Mouse (Mus musculus) cerebellum, postnatal 36 days (tissue): ENCODE measurements around the gene Ppfia2.

Experiments
- DNase-seq, 2 experiments: peaks; one replicate each; pipeline ENCODE4 v3.0.0; 2021 to 2022; ENCODE audit warnings: mixed read lengths in 2 of 2

Ppfia2 gene

DNA sequence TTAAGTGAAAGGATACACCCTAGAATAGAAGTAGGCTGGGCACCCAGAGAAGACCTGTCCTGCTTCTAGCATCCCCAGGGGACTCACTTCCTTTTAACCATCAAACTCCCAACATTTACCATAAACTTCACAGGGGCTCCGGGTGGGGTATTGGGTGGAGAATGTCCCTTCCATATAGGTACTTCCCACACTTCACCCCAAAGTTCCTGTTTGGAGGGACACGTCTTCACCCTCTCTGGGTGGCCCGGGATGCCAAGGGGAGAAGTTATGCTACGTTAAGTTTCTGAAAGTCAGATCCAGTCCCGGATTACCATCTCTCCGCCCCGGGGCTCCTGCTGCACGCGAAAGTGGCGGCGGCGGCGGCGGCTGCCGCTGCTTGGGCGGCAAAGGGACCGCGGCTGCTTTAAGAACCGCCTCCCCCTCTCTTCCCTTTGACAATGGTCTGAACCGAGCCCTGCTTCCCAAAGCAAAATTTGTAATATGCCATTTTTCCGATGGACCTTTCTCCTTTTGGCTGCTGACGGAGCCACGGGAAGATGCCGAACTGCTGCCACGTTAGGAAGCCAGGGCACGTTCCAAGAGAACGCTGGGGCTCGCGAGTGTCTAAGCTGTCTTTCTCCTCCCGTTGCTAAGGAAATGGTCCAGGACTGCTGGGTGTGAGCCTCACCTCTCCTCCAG, at the start of gene Ppfia2:
Gene Ppfia2 (plus strand): TSS at position 485 of the 678 bp plus-strand sequence.
- DNase-seq, result peak; percentile 77 to 81

DNA sequence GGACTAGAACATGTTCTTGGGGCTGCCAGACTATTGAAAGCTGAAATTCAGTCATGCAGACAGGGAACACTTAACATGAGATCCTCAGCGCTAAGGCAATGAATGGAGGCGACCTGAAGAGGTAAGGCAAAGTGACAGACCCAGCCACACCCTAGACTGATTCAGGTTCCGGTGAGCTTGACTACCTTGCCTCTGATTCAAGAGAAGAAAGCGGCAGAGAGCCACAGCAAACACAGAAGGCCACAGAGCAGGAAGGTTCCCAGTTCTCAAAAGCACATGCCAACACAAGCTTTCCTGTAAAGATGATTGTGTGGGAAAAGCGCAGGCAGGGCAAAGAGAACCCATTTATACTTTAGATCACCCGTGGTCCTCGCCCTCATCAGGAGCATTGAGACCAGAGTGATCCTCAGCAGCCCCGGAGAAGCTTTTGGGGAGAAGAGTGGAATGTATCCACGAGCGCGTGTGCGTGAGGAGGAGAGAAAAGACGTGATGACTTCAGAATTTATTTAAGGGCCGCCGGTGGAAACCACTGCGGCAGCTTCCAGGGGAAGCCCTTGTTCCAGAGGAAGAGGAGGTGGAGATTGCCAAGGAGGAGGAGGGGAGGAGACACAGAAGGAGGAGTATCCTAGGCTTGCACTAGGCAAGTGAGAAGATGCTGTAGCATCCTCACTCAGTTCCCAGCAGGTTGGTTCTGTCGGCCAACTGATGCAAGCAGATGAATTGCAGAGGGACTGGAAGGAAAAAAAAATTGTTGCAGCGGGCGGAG, 1.0 kb upstream of the Ppfia2 start:
- DNase-seq, result peak; percentile 81 to 83

DNA sequence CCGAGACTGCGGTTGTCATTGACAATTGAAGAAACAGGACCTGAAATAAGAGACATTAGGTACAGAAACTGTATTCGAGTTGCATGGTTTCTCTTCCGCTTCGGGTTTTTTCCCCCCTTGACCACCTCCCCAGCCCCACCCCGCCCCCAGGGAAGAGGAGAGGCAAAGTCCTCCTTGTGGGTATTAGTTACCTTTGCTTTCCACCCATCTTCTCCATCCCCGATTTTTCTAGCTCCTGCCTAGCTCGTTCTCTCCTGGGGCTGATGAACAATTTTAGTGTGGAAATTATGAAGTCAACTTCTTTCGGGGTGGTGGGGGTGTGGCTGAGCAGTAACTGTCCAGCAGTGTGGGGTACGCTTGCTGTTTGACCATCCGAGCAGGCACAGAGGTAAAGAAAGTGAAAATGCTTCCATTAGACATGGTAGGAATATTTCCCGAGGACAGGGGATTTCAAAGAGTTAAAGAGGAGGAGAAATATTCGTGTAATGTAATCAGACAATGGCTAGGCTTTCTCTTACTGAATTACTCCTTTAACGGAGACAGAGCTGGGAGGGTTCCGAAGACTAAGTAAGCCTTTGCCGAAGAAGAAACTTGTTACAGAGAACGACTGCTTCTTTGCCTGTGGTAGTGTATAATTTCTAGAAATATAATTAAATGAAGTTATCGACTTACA, 530 bp downstream of the Ppfia2 start:
- DNase-seq, result peak; percentile 13 to 28

DNA sequence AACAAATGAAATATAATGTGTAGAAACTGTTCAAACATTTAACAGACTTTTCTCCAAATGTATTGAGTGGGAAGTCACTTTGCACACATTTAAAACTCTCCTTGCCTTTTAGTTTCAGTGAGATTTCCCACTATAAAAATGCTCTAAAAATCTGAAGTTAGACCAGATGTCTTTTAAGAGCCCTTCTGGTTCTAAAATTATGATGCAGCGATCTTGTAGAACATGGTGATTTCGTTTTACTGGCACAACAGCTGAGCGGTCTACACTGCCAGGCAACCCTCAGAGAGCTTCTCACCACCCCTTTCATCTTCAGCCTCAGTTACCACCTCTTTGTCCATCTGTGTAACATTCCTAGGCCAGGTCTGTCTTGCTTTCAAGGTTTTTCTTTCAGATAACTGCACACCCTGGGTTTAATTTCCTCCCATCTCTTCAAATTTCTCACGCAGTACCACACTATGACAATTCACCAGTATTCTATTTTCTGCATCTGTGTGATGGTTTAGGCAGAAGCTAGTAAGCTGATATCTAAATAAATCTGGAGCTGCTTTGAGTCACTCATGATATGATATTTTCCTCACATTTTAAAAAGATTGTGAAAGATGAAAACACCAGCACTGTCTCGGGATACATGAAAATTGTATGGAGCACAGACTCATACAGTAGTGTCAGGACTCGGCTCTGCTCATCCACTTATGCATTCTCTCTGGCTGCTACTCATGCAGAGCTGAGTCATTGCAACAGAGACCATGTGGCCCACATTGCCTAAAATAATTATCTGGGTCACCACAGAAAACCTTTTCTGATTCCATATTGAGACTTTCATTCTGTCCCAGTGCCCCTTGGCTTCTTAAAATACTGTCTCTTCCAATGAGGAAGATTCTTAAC, 39.4 kb downstream of the Ppfia2 start:
- peak; percentile 24 to 59 for DNase-seq

DNA sequence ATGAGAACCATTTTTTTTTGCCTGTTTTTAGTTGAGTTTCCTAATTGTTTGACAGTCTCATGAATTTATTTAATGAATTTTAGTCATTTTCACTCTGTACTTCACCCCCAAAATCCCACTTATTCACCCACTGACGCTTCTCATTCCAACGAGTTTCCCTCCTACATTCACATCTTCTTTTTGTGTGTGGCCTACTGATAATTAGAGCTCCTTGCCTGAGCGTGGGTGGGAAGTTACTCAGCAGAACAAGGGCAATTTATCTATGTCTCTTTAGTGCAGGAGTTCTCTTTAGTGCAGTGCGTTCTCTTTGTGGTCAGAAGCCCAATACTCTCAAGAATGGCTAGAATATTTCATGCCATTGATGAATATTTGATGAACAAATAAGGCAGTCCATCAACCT, 95.9 kb downstream of the Ppfia2 start:
- DNase-seq, result no peak

DNA sequence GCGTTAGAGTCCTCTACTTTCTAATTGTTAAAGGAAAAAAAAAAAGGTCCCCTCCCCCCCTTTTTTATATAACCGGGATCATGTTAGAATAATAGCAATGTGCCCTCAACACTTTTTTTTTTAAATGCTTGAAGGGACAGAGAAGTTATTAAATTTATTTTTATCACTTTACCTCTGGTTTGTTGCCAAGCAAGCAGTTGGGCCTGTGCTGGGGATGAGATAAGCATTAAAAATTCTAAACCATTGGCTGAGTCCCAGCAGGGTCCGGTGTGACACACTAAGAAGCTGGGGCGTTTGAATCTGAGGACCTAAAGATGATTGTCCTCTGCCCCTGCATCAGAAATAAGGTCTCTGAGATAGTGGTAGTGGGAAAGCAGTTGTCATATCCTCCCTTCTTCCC, 114.9 kb downstream of the Ppfia2 start:
- DNase-seq, result no peak

DNA sequence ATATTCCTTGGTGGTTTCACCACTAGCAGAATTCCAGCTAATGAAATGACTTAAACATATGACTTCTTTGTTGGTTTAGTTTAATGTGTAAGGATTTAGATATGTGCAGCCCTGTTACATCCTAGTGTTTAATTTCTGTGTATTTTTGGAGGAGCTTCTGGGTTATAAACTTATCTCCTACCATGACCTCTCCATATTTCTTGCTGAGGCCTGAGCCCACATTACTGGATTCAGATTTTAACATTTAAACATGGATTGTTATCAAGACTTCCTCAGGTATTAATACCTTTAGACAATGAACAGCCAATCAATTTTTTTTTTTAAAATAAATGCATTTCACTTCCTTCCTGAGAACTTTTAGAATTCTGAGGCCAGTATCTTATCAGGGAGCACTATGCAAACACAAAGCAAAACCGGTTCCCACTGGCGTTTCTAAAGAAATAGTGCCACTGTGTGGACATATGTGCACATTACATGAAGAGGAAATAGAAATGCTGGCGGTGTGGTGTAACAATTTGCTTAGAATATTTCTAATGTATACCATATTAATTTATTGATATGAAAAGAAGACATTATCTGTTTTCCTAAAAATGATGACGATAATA, 115.4 kb downstream of the Ppfia2 start:
- DNase-seq, result peak; percentile 22 to 65

DNA sequence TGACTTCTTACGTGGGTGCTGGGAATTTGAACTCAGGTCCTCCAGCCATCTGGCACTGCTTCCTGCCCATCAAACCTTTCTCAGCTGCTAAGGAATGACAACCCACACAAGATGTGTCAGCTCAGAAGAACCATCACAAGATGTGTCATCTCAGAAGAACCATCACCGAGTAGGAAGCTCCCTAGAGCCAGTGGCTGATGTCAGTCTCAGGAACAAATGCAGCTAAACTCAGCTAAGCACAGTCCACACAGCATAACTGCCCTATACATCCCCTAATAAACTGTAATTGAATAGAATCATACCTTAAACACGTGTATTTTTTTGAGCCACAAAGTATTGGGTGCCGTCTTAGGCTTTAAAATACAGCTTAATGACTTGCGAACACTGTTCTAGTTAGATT, 117.7 kb downstream of the Ppfia2 start:
- DNase-seq, result no peak

DNA sequence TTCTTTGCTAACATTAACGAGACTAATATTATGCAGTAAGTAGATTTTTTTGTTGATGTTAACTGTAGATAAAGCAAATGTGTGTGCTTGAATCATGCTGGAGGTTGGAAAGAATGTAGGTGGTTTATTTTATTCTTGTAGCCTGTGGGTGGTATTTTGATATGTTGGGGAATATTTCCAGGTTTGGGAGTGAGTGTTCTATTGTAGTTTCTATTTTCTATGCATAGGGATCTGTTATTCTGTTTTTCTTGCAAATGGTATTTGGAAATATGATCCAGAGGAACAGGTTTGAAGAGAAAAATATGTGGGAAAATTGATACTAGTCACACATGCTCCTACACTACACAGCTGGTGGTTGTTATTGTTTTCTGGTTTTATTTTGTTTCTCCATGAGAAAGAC, 120.8 kb downstream of the Ppfia2 start:
- DNase-seq, result no peak

DNA sequence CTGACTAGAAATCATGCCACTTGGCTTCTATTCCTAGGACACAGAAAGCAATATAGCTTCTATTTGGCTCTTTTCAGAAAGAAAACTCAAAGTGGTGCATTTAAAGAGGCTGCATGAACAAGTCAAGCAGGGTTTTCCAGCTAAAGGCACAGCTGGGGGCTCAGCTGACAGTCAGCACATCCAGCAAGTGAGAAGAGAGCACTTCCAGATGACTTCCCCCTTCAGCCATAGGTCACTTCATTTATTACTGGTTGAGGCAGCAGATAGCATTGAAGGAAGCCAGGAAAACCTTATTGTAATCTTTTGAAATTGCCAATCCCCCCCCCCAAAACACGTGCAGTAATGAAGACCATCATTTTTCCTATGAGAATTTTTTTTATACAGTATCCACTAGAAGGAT, 126.8 kb downstream of the Ppfia2 start:
- no peak for DNase-seq

DNA sequence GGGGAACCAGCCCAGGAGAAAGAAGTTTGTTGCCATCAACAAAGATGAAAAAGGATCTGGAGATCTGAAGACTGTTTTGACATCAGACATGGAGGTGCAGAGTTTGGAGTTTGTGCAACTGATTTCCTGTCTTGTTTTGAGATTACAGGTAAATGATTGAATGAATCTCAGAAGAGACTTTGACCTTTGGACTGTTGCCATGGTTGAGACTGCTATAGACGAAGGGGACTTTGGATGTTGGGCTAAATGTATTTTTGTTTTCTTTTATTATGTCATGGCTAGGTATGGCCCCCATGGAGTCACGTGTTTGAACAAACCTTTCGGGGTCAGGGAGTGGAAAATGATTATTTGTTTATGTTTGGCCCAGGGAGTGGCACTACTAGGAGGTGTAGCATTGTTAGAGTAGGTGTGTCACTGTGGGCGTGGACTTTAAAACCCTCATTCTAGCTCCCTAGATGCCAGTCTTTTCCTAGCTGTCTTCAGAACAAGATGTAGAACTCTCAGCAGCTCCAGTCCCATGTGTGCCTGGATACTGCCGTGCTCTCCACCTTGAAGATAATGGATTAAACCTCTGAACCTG, 133.3 kb downstream of the Ppfia2 start:
- no peak for DNase-seq

DNA sequence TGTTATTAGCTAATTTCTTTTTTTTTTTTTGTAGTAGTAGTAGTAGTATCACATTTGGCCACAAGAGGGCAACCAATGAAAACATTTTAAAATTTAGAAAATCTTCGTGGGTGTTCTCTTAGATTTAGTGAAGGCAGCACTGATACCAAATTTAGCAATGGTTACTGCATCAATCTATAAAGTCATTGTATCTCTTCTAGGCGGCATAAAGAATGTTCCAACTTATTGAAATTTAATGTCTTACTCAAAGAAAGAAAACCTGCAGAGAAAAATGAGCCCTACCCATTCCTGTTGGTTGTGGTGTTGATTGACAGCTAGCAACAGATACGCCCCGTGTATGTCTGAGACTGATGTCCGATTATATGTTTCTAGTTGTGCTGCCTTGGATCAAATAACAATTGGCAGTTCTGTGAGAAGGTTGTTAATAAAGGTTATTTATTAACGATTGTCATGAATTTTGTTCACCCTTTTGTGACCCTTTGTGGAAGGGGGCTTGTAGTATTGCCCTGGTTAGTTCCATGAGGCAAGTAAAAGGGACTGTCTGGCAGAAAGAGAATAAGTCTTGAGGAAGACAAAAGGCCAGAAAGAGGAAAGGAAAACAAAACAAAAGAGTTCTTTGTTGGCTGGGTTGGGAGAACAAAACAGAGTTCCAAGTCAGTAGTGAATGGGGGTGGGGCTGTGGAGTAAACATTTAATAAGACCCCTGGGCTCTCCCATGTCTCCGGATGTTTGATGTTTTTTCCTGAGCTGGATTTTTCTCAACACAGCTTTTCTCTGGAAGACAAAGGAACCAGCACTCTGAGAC, 139.2 kb downstream of the Ppfia2 start:
- DNase-seq, result no peak

DNA sequence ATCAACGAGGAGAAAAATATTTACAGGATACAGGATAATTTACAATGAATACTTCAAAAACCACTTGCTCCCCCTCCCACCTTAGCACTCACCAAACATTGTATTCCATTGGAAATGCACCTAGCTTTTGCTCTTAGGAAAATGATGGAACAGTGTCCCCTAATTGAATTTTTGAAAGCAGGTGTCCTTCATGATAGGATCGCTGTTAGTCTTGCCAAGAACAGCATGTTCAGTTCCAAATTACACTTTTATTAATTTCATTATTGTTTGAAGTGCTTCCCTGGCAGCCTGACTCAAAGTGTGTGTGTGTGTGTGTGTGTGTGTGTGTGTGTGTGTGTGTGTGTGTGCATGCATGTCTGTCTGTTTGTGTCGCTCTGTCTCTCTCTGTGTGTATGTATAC, 140.1 kb downstream of the Ppfia2 start:
- DNase-seq, result no peak

DNA sequence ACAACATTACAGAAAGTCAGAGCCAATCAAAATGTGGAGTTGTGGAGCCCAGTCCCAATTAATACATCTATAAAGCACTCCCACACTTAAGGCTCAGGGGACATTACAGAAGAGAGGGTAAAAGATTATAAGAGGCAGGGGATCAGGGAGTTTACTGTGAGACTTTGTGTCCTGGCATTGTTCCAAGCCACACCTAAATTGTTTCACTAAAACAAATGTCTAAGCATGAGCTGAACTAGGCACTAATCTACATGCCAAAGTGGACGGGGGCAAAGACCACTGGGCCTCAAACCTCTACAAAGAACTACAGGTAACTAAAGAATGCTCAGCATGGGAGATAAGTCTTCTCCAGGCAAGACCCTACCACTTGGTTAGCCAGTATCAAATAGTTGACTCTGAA, 148.1 kb downstream of the Ppfia2 start:
- DNase-seq, result no peak

DNA sequence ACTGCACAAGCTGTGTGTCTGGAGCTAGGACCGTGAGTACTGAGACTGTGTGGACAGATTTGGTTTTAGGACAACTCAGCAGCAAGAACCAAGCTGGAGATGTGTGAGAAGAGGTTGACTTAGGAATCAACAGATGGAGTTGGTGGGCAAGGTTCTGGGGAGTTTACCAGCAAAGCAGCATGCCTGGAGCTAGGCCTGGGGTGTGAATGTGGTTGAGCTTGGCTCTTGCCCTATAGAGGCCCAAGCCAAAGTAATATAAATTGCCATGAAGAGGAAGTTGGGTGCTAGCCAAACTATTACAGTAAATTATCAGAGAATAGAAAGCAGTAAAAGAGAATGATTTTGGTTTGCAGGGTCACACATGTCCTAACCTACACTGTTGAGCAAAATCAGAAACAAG, 150.8 kb downstream of the Ppfia2 start:
- DNase-seq, result no peak

DNA sequence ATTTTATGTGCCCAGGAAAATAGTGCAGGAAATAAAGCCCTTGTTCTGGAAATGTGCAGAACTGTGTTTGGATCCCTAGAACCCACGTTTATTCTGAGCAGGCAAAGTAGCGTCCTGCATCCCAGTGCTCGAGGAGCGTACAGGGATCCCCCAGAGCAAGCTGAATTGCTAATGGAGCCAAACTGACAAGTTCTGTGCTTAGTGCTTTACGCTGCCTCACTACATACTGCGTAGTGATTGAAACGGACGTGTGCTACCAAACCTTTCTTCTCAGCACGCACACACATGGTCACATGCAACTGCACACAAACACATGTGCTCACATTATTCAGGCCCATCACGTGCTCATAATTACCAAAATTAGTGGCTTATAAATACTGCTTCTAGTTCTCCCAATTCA, 153.2 kb downstream of the Ppfia2 start:
- DNase-seq, result no peak

DNA sequence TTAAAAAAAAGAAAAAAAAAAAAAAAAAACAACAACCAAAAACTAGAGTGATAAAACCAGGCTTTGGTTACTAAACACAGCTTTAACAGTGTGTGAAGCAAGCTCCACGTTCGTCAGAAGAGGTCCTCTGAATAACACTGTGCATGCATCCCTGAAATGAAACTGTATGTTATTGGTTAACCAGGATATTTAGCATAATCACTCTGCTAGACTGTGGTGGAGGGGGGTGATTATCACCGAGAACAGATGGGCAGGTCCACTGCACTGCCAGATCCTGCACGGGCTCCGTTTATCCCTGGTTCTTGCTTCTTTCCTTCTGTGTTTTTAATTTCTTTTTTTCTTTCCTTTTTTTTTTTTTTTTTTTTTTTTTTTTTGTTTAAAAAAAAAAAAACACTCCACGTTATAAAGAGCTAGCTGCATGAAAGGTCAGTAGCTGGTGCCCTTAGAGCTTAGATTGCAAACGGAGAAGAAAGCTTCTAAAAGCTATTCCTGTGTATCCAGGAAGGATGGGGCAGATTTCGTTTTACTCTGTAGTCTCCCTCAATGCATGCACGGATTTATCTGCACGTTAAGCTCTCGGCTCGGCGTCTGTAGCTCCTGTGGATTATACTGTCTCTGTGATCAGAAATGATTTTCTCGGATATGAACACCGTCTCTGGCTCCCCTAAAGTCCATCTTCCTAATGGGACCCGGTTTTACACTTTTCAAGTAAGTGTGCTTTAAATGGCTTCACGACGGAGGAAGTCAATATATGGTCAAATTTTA, 162.2 kb downstream of the Ppfia2 start:
- peak; percentile 69 to 70 for DNase-seq

DNA sequence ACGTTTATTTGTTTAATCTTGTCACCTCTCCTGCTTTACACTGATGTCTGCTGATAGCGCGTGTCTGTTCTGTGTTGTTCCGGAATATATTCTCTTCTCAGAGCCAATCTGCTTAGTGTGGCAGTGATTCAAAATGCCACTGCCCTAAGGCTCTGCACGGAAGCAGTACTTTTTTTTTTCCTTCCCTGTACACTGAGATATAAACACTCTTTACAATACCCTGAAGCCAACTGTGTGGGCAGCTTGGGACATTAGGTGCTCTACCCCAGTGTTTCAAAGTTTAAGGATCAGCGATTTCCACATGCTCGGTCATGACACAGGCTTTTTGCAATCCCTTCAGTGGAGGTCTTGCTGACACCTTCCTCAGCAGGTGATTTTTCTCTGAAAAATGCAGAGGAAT, 163.8 kb downstream of the Ppfia2 start:
- DNase-seq, result peak; percentile 30 to 62

DNA sequence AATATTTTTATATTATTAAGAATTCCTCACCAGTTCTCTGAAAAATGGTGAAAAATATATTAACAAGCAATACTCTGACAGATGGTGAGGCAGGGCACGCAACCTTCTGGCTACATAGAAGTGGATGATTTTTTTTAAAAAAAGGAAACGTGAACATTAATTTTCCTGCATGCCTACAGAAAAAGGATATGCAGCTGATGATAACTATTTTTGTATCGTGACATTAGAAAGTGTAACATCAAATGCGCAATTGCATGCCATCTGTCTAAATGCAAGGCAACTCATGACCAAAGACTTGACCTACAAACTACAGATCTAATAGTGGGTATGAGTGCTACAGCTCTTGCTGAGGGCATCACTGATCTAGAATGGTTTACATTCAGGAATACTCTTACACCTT, 182.1 kb downstream of the Ppfia2 start:
- DNase-seq, result peak in 1 of 2 experiments; percentile 26

DNA sequence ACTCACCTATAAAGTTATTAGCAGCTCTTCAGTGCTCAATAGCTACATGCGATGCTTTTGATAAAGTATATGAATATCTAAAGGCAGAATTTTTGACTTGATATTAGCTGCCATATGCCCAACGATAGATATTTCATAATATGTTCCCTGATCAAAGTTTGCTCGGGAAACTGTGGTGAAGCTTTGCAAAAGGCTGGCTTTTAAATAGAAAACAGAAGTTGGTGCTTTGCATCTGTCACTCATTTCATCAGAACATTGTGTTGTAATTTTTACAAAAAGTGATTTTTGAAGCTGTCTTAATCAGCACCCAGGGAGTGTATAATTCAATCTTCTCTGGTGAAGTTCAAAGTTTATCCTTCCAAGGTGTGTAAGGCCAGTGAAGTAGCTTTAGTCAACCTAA, 195.1 kb downstream of the Ppfia2 start:
- no peak for DNase-seq
